Mouse (Mus musculus): ENCODE measurements at regions not wholly inside any gene's neighbourhood (a gene's known extent, or its start where the extent isn't known, plus 50 kb on each side); places are given as distances from the start of the nearest gene placed in this dataset.

GRCm38 (mm10) chr11:52567945-52568687 is 171.9 kb downstream of the 9530068E07Rik start:
- no peaks in the 10 kb centered on the region for H3K27me3 ChIP-seq (ENCODE audit: control insufficient read depth, insufficient read depth, low read length, poor library complexity, severe bottlenecking)
- H3K36me3 ChIP-seq (ENCODE audit: control insufficient read depth, insufficient read depth, low read length, poor library complexity, severe bottlenecking): no peaks in the 10 kb centered on the region
- TF ChIP-seq EP300 (IDR thresholded peaks at IDR 0.05; ENCODE audit: insufficient read depth, low read depth, low read length) (no peak), POLR2A (IDR thresholded peaks at IDR 0.05; ENCODE audit: insufficient read depth, low read length) (no peak), CTCF (IDR thresholded peaks at IDR 0.05; ENCODE audit: low read depth, low read length) (no peak)
- H3K27ac ChIP-seq (ENCODE audit: insufficient read depth, low read length): no peak overlapping the region
- H3K4me1 ChIP-seq (ENCODE audit: control insufficient read depth, insufficient read depth, low read length): no peaks in the 10 kb centered on the region
- H3K4me3 ChIP-seq (ENCODE audit: low read depth, low read length): no peak overlapping the region
- no peaks in the 10 kb centered on the region for H3K9me3 ChIP-seq (replicated peaks; ENCODE audit: control insufficient read depth, insufficient read depth, low read length, poor library complexity, severe bottlenecking)
- H3K9ac ChIP-seq (ENCODE audit: low read depth, poor library complexity, severe bottlenecking): no peak overlapping the region

GRCm38 (mm10) chr11:52568794-52569193 is 172.6 kb downstream of the 9530068E07Rik start:
- TF ChIP-seq POLR2A (IDR thresholded peaks at IDR 0.05; ENCODE audit: insufficient read depth, low read length): no peak
- Histone ChIP-seq H3K27ac (ENCODE audit: insufficient read depth, low read length) (no peak overlapping the region), H3K9ac (ENCODE audit: low read depth, poor library complexity, severe bottlenecking) (no peak overlapping the region), H3K4me3 (ENCODE audit: low read depth, low read length) (no peak overlapping the region), H3K9me3 (replicated peaks; ENCODE audit: control insufficient read depth, insufficient read depth, low read length, poor library complexity, severe bottlenecking) (no peaks in the 10 kb centered on the region), H3K4me1 (ENCODE audit: control insufficient read depth, insufficient read depth, low read length) (no peaks in the 10 kb centered on the region), H3K36me3 (ENCODE audit: control insufficient read depth, insufficient read depth, low read length, poor library complexity, severe bottlenecking) (no peaks in the 10 kb centered on the region), H3K27me3 (ENCODE audit: control insufficient read depth, insufficient read depth, low read length, poor library complexity, severe bottlenecking) (no peaks in the 10 kb centered on the region)

- H3K27me3 ChIP-seq (ENCODE audit: control insufficient read depth, insufficient read depth, low read length, poor library complexity, severe bottlenecking): no peaks in the 10 kb centered on the region
- H3K4me3 ChIP-seq (ENCODE audit: low read depth, low read length): no peak overlapping the region
- no peaks in the 10 kb centered on the region for H3K36me3 ChIP-seq (ENCODE audit: control insufficient read depth, insufficient read depth, low read length, poor library complexity, severe bottlenecking)
- H3K9me3 ChIP-seq (replicated peaks; ENCODE audit: control insufficient read depth, insufficient read depth, low read length, poor library complexity, severe bottlenecking): no peaks in the 10 kb centered on the region
- H3K27ac ChIP-seq (ENCODE audit: insufficient read depth, low read length): no peak overlapping the region
- H3K4me1 ChIP-seq (ENCODE audit: control insufficient read depth, insufficient read depth, low read length): no peaks in the 10 kb centered on the region
- TF ChIP-seq POLR2A (IDR thresholded peaks at IDR 0.05; ENCODE audit: insufficient read depth, low read length) (no peak), CTCF (IDR thresholded peaks at IDR 0.05; ENCODE audit: low read depth, low read length) (no peak), EP300 (IDR thresholded peaks at IDR 0.05; ENCODE audit: insufficient read depth, low read depth, low read length) (no peak)
- H3K9ac ChIP-seq (ENCODE audit: low read depth, poor library complexity, severe bottlenecking): no peak overlapping the region
Observed at GRCm38 (mm10) chr11:52569759-52570158, 173.5 kb downstream of the 9530068E07Rik start.

- TF ChIP-seq CTCF (IDR thresholded peaks at IDR 0.05; ENCODE audit: low read depth, low read length): no peak
- TF ChIP-seq EP300 (IDR thresholded peaks at IDR 0.05; ENCODE audit: insufficient read depth, low read depth, low read length): no peak
- no peak for TF ChIP-seq POLR2A (IDR thresholded peaks at IDR 0.05; ENCODE audit: insufficient read depth, low read length)
- Histone ChIP-seq H3K36me3 (ENCODE audit: control insufficient read depth, insufficient read depth, low read length, poor library complexity, severe bottlenecking) (no peaks in the 10 kb centered on the region), H3K27me3 (ENCODE audit: control insufficient read depth, insufficient read depth, low read length, poor library complexity, severe bottlenecking) (no peaks in the 10 kb centered on the region), H3K9ac (ENCODE audit: low read depth, poor library complexity, severe bottlenecking) (no peak overlapping the region), H3K4me3 (ENCODE audit: low read depth, low read length) (no peak overlapping the region), H3K4me1 (ENCODE audit: control insufficient read depth, insufficient read depth, low read length) (no peaks in the 10 kb centered on the region), H3K9me3 (replicated peaks; ENCODE audit: control insufficient read depth, insufficient read depth, low read length, poor library complexity, severe bottlenecking) (no peaks in the 10 kb centered on the region), H3K27ac (ENCODE audit: insufficient read depth, low read length) (no peak overlapping the region)
Observed at GRCm38 (mm10) chr11:52578471-52578870, 182.2 kb downstream of the 9530068E07Rik start.

GRCm38 (mm10) chr11:52579764-52580377 is 183.6 kb downstream of the 9530068E07Rik start:
- no peak for TF ChIP-seq POLR2A (IDR thresholded peaks at IDR 0.05; ENCODE audit: insufficient read depth, low read length)
- no peak for TF ChIP-seq CTCF (IDR thresholded peaks at IDR 0.05; ENCODE audit: low read depth, low read length)

DNA sequence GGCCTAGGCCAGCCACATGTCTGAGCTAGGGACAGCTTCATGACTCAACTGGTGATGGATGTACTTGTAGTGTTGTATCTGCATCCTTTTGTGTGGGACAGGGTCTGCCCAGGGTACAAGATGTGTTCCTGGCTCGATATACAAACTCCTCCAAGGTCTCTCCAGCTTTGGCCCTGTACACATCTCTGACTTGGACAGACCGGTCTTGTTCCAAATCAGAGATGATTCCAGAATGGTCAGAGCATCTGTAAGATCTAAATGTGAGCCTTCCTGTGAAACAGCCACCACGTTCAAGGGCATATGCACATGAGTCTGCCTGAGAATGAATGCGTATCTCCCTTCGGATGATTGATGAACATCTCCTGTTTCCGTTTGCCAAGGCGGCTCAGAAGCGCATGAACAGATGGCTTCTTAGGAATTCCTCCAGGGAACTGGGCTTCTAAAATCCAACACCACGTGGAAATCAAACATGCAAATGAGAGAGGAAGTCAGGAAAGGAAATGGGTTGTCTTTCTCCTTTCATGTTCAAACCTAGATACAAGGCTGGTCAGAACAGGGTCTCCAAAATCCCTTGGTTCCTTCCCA is 172.7 kb upstream of the Fstl4 start:
- TF ChIP-seq EP300 (IDR thresholded peaks at IDR 0.05; ENCODE audit: insufficient read depth, low read depth, low read length) (no peak), CTCF (IDR thresholded peaks at IDR 0.05; ENCODE audit: low read depth, low read length) (no peak), POLR2A (IDR thresholded peaks at IDR 0.05; ENCODE audit: insufficient read depth, low read length) (no peak)
- Histone ChIP-seq H3K36me3 (ENCODE audit: control insufficient read depth, insufficient read depth, low read length, poor library complexity, severe bottlenecking) (no peaks in the 10 kb centered on the region), H3K9me3 (replicated peaks; ENCODE audit: control insufficient read depth, insufficient read depth, low read length, poor library complexity, severe bottlenecking) (peaks cover 9% of the 10 kb centered on the region; the same call in 1 of the 2 replicates), H3K27ac (ENCODE audit: insufficient read depth, low read length) (no peak overlapping the region), H3K9ac (ENCODE audit: low read depth, poor library complexity, severe bottlenecking) (no peak overlapping the region), H3K4me1 (ENCODE audit: control insufficient read depth, insufficient read depth, low read length) (no peaks in the 10 kb centered on the region), H3K27me3 (ENCODE audit: control insufficient read depth, insufficient read depth, low read length, poor library complexity, severe bottlenecking) (no peaks in the 10 kb centered on the region), H3K4me3 (ENCODE audit: low read depth, low read length) (no peak overlapping the region)

More at GRCm38 (mm10) chr11:52579764-52580377, 183.6 kb downstream of the 9530068E07Rik start:
- H3K9ac ChIP-seq (ENCODE audit: low read depth, poor library complexity, severe bottlenecking): no peak overlapping the region
- H3K27ac ChIP-seq (ENCODE audit: insufficient read depth, low read length): no peak overlapping the region
- H3K36me3 ChIP-seq (ENCODE audit: control insufficient read depth, insufficient read depth, low read length, poor library complexity, severe bottlenecking): no peaks in the 10 kb centered on the region
- H3K9me3 ChIP-seq (replicated peaks; ENCODE audit: control insufficient read depth, insufficient read depth, low read length, poor library complexity, severe bottlenecking): no peaks in the 10 kb centered on the region
- no peaks in the 10 kb centered on the region for H3K27me3 ChIP-seq (ENCODE audit: control insufficient read depth, insufficient read depth, low read length, poor library complexity, severe bottlenecking)
- no peaks in the 10 kb centered on the region for H3K4me1 ChIP-seq (ENCODE audit: control insufficient read depth, insufficient read depth, low read length)
- H3K4me3 ChIP-seq (ENCODE audit: low read depth, low read length): no peak overlapping the region
